Mouse (Mus musculus) erythroblast, adult 5-6 weeks (primary cell): ENCODE results near the gene Gabra4. TPM values are rescaled to one million over a fixed set of nuclear protein-coding genes. Genes with fewer than 3 reads are reported as not detected.

ENCODE experiments used
- ATAC-seq: replicated peaks from 2 replicates; pipeline ENCODE4 v1.8.0; 2016; ENCODE audit warnings: moderate number of reproducible peaks, mild to moderate bottlenecking, moderate TSS enrichment, inconsistent platforms; ENCODE audit not compliant: poor library complexity, low FRiP score, severe bottlenecking
- total RNA-seq, 2 experiments: library from RNA; stranded (forward) in 1 of 2; stranded (reverse) in 1 of 2; fragments of 150-400 nt in 1 of 2; fragments of 200-764, 138-1000 nt in 1 of 2; gene quantifications; 2 replicates each; pipeline versions ENCODE4 v1.2.3 to v1.2.4; 2015 to 2017; ENCODE audit warnings: low replicate concordance in 2 of 2

Gabra4 gene
- not detected in 2 replicates for total RNA-seq (2015; ENCODE audit: low replicate concordance)
- not detected in 2 replicates for total RNA-seq (2017; ENCODE audit: low replicate concordance)

GRCm38 (mm10) chr5:71658115-71658497, at the start of gene Gabra4:
Gene Gabra4, minus strand, starts transcription at chr5:71658308.
- ATAC-seq: no peak

GRCm38 (mm10) chr5:71701273-71701614, 43.1 kb upstream of the Gabra4 start:
- ATAC-seq: no peak

GRCm38 (mm10) chr5:71700468-71701272, 42.6 kb upstream of the Gabra4 start:
- ATAC-seq: no peak

- ATAC-seq: no peak
These were observed 41.8 kb upstream of the Gabra4 start for GRCm38 (mm10) chr5:71699696-71700467.

GRCm38 (mm10) chr5:71665593-71665992, 7.5 kb upstream of the Gabra4 start:
- ATAC-seq: no peak

- no peak for ATAC-seq
These were observed 510 bp downstream of the Gabra4 start, which contains the start of gene Gabrb1 for GRCm38 (mm10) chr5:71657482-71658114. Gene Gabrb1, plus strand, starts transcription at chr5:71658113.

- ATAC-seq: no peak
These were observed 1.3 kb downstream of the Gabra4 start for GRCm38 (mm10) chr5:71656771-71657170.

GRCm38 (mm10) chr5:71654056-71654455, 4.1 kb downstream of the Gabra4 start:
- ATAC-seq: no peak

GRCm38 (mm10) chr5:71648108-71648507, 10.0 kb downstream of the Gabra4 start:
- ATAC-seq: no peak

- ATAC-seq: no peak
These were observed 18.3 kb downstream of the Gabra4 start for GRCm38 (mm10) chr5:71639804-71640203.

- no peak for ATAC-seq
These were observed 30.3 kb downstream of the Gabra4 start for GRCm38 (mm10) chr5:71627820-71628219.

GRCm38 (mm10) chr5:71616734-71617133, 41.4 kb downstream of the Gabra4 start:
- no peak for ATAC-seq

GRCm38 (mm10) chr5:71614311-71614710, 43.8 kb downstream of the Gabra4 start:
- no peak for ATAC-seq

- no peak for ATAC-seq
These were observed 49.4 kb downstream of the Gabra4 start for GRCm38 (mm10) chr5:71608735-71609134.

- no peak for ATAC-seq
These were observed 51.2 kb downstream of the Gabra4 start for GRCm38 (mm10) chr5:71606907-71607306.

- no peak for ATAC-seq
These were observed 53.9 kb downstream of the Gabra4 start for GRCm38 (mm10) chr5:71604128-71604690.

- ATAC-seq: no peak
These were observed 62.8 kb downstream of the Gabra4 start for GRCm38 (mm10) chr5:71595321-71595720.

- ATAC-seq: no peak
These were observed 64.3 kb downstream of the Gabra4 start for GRCm38 (mm10) chr5:71593745-71594255.

- ATAC-seq: no peak
These were observed 86.4 kb downstream of the Gabra4 start for GRCm38 (mm10) chr5:71571646-71572237.

GRCm38 (mm10) chr5:71548079-71548478, 110.0 kb downstream of the Gabra4 start, which contains the start of gene Cox7b2:
Gene Cox7b2, minus strand, starts transcription at chr5:71548205.
- no peak for ATAC-seq
